Mouse (Mus musculus) C2C12 (cell line): ENCODE measurements at regions not wholly inside any gene's neighbourhood (a gene's known extent, or its start where the extent isn't known, plus 50 kb on each side); places are given as distances from the start of the nearest gene placed in this dataset.

ENCODE experiments used
- CEBPB ChIP-seq: IDR thresholded peaks from one replicate; pipeline ENCODE4 v1.6.1; 2011; ENCODE audit warnings: low read depth, mild to moderate bottlenecking, control low read depth, moderate library complexity
- CTCF ChIP-seq: IDR thresholded peaks from one replicate; pipeline ENCODE4 v1.5.1; 2011; ENCODE audit not compliant: control insufficient read depth, insufficient read depth, insufficient read length
- MAX ChIP-seq: IDR thresholded peaks from one replicate; pipeline ENCODE4 v1.6.1; 2011; ENCODE audit warnings: mild to moderate bottlenecking, control low read depth
- MYOD1 ChIP-seq: IDR thresholded peaks from one replicate; pipeline ENCODE4 v1.6.1; 2011; ENCODE audit warnings: low read depth; ENCODE audit not compliant: control insufficient read depth, insufficient read length
- MYOG ChIP-seq: IDR thresholded peaks from one replicate; pipeline ENCODE4 v1.6.1; 2011; ENCODE audit not compliant: control insufficient read depth, insufficient read length; ENCODE audit errors: extremely low read depth

DNA sequence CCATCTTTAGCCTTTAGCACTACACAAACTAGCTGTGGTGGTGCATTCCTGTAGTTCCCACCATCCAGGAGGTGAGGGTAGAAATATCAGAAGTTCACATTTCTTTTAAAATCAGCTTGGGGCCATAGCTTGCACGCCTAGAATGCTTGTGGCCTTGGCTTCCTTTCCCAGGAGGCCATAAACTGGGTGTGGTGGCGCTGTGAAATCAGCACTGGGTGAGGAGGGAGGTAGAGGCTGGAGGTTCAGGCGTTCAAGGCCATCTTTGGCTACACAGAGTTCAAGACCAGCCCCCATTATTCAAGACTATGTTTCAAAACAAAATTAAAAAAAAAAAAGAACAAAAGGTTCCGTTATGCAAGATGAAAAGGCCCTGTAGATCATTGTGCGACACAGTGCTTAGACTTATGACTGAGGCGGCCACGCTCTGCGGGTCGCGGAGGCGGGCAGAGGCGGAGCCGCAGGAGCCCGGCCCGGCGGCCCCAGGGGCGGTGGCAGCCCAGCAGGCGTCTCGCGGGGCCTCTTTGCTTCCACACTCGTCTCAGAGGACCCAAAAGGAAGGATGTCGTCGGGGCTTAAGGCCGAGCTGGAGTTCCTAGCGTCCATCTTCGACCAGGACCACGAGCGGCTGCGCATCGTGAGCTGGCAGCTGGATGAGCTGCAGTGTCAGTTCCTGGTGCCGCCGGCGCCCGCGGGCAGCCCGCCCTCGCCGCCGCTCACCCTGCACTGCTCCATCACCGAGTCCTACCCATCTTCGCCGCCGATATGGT lies 134.7 kb upstream of the Usp9x start:
- TF ChIP-seq MYOD1 = no peak
- TF ChIP-seq CTCF = no peak
- no peak for TF ChIP-seq MAX
- TF ChIP-seq CEBPB = no peak
- TF ChIP-seq MYOG = no peak
